Mouse (Mus musculus): ENCODE data around the gene Cdv3. TPM values are rescaled to one million over a fixed set of nuclear protein-coding genes. Genes with fewer than 3 reads are reported as not detected.

The Cdv3 gene
- 90.7 and 97.1 TPM in 2 replicates for polyA plus RNA-seq (2015; fragmentation: Nextera tagmentation; extraction: Ambion mirVana)

- ATAC-seq: peak; percentile 98
- peak within 1 kb of the TSS; percentile 97 for H3K27ac ChIP-seq
- no peaks in the 10 kb centered on the region for H3K27me3 ChIP-seq (replicated peaks)
- peak within 1 kb of the TSS; percentile 93 for H3K4me3 ChIP-seq (replicated peaks)
- H3K4me2 ChIP-seq (replicated peaks): peak within 1 kb of the TSS; percentile 67
- WGBS: 1% methylated on average over 88 of the region's 95 CpGs
- peak within 1 kb of the TSS; percentile 98 for H3K9ac ChIP-seq
- 0 out of 2 replicates have a peak, but pooled peaks cover 2% of the 10 kb centered on the region for H3K36me3 ChIP-seq
- peaks cover 15% of the 10 kb centered on the region for H3K4me1 ChIP-seq (replicated peaks)
- H3K9me3 ChIP-seq: no peaks in the 10 kb centered on the region
Observed at GRCm38 (mm10) chr9:103365290-103366247, at the start of gene Cdv3. TSS of gene Cdv3 (minus strand) at chr9:103365840.

- H3K4me1 ChIP-seq (replicated peaks): 0 out of 2 replicates have a peak, but pooled peaks cover 5% of the 10 kb centered on the region
- ATAC-seq: no peak
- H3K4me3 ChIP-seq (replicated peaks): no peak overlapping the region
- no peak overlapping the region for H3K9ac ChIP-seq
- no peaks in the 10 kb centered on the region for H3K36me3 ChIP-seq
- 33% methylated on average over 9 of the region's 9 CpGs for WGBS
- no peak overlapping the region for H3K27ac ChIP-seq
- H3K9me3 ChIP-seq: no peaks in the 10 kb centered on the region
- no peaks in the 10 kb centered on the region for H3K27me3 ChIP-seq (replicated peaks)
- H3K4me2 ChIP-seq (replicated peaks): no peak overlapping the region
Observed at GRCm38 (mm10) chr9:103413457-103413856, 47.8 kb upstream of the Cdv3 start.

DNA sequence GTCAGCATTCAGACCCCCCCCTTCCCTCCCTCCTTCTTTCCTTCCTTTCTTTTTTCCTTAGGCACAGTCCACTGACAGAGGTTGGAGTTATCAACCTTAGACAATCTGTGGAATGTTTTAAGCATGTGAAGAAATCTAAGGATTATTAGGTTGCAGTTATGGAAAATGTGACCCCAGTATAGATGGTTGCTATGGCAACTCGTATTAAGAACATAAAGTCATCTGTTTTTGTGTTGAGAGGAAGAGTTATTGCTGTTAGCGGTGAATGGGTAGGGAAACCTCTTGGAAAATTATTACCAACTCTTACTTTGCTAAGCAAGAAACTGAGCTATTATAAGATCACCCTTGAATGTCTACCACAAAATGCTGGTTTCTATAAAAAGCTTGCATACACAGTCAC, 43.5 kb upstream of the Cdv3 start:
- WGBS: 80% methylated on average over 2 of the region's 2 CpGs
- Histone ChIP-seq H3K9me3 (no peaks in the 10 kb centered on the region), H3K4me2 (replicated peaks) (no peak overlapping the region), H3K27ac (no peak overlapping the region), H3K27me3 (replicated peaks) (no peaks in the 10 kb centered on the region), H3K4me1 (replicated peaks) (0 out of 2 replicates have a peak, but pooled peaks cover 5% of the 10 kb centered on the region), H3K36me3 (no peaks in the 10 kb centered on the region), H3K4me3 (replicated peaks) (no peak overlapping the region), H3K9ac (no peak overlapping the region)
- no peak for ATAC-seq

DNA sequence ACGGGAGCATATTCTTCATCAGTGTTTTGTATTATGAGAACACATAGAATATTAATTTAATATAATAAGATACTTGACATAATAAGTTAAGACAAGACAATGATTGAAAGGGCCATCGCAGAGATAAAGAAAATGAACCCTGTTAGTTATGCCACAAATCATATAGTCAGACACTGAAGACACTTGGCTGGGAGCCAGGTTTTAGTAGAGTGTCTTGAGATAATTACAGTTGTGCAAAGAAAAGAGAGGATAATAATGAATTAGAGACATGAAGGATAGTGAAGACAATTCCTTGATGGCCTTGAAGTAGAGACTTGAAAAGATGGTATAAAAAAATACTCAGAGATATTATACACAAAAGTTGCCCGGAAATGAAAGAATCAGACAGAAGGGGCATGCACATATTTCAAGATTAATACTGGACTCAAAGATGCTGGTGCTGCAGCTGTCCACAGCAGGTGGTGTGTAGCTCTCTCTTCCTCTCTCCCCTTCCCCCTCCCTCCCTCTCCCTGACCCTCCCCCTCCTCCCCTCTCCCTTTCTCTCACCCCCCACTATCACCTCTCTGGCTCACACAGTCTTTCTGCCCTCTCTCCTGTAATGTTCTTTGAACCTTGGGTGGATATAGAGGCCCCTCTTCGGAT, 42.6 kb upstream of the Cdv3 start:
- no peak overlapping the region for H3K9ac ChIP-seq

DNA sequence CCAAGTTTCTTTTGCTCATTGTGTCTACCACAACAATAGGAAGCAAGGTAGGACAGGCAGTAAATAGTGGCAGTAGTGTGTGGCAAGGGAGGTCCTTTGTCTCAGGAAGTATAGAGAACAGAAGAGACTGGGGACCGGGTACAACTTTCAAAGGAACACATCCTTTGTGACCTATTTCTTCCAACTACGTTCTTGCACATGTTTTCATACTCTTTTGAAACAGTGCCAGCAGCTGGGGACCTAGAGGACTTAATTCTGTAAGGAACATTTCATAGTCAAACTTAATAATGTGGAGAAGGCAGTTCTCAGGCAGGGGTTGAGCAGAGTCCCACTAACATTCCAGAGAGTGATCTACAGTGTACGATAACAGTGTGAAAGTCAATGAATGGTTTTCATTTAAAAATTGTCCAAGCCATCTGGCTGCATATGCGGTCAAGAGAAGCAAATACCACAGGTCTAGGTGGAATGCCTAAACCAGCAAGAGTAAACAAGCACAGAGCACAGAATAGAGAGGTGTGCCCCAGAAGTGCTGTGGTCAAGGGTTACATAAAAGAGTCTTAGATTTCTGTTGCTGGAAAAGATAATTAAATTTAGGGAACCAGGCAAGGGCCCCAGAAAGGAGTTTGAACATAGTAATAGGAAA, 37.8 kb upstream of the Cdv3 start:
- Histone ChIP-seq H3K36me3 (no peaks in the 10 kb centered on the region), H3K9ac (no peak overlapping the region), H3K9me3 (no peaks in the 10 kb centered on the region), H3K4me3 (replicated peaks) (no peak overlapping the region), H3K27ac (no peak overlapping the region), H3K4me1 (replicated peaks) (no peaks in the 10 kb centered on the region), H3K27me3 (replicated peaks) (no peaks in the 10 kb centered on the region), H3K4me2 (replicated peaks) (no peak overlapping the region)
- 58% methylated on average over 4 of the region's 4 CpGs for WGBS
- no peak for ATAC-seq

More for the DNA sequence above, 42.6 kb upstream of the Cdv3 start:
- H3K27ac ChIP-seq: no peak overlapping the region
- H3K36me3 ChIP-seq: no peaks in the 10 kb centered on the region
- no peak overlapping the region for H3K4me2 ChIP-seq (replicated peaks)
- H3K4me1 ChIP-seq (replicated peaks): 0 out of 2 replicates have a peak, but pooled peaks cover 5% of the 10 kb centered on the region
- H3K4me3 ChIP-seq (replicated peaks): no peak overlapping the region
- WGBS: 53% methylated on average over 4 of the region's 4 CpGs
- no peaks in the 10 kb centered on the region for H3K9me3 ChIP-seq
- H3K27me3 ChIP-seq (replicated peaks): no peaks in the 10 kb centered on the region
- peak; percentile 12; the same call in 1 of the 2 replicates for ATAC-seq

DNA sequence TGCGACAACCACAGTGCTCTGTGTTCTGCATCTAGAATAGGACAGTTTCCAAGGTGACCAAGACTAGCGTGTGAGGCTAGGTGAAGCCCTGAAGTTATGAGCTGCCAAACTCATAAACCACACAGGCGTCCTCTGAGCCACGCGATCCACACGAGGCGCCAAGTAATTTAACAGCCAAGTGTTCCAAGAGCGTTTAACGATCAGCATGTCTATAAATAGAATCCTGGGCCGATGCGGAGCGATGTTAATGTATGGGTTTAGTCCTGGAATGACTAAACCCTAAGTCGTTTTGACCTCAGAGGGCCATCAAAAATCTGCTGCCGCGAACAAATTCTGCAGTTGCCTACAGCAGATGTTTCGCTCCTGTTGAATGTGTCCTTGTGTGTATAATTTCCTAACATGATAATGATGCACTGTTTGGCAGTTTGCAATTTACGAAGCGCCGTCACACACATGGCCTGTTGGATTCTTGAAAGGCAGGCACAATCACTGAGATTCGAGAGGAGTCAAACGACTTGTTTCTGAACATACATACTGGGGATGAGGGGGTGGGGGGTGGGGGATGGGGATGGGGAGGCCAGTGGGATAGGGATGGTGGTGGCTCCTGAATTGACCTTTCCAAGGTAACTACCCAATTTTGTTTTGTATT, 33.0 kb upstream of the Cdv3 start:
- Histone ChIP-seq H3K27me3 (replicated peaks) (no peaks in the 10 kb centered on the region), H3K4me1 (replicated peaks) (no peaks in the 10 kb centered on the region), H3K27ac (no peak overlapping the region), H3K9me3 (no peaks in the 10 kb centered on the region), H3K36me3 (no peaks in the 10 kb centered on the region), H3K4me2 (replicated peaks) (0 out of 2 replicates have a peak overlapping the region, but pooled peaks have one; percentile 12), H3K4me3 (replicated peaks) (no peak overlapping the region), H3K9ac (no peak overlapping the region)
- 42% methylated on average over 21 of the region's 21 CpGs for WGBS
- no peak for ATAC-seq

GRCm38 (mm10) chr9:103393256-103393655, 27.6 kb upstream of the Cdv3 start:
- Histone ChIP-seq H3K4me3 (replicated peaks) (no peak overlapping the region), H3K27ac (no peak overlapping the region), H3K9me3 (no peaks in the 10 kb centered on the region), H3K4me1 (replicated peaks) (no peaks in the 10 kb centered on the region), H3K9ac (no peak overlapping the region), H3K27me3 (replicated peaks) (no peaks in the 10 kb centered on the region), H3K36me3 (no peaks in the 10 kb centered on the region), H3K4me2 (replicated peaks) (no peak overlapping the region)
- WGBS: 87% methylated on average over 11 of the region's 11 CpGs
- no peak for ATAC-seq

- WGBS: 57% methylated on average over 6 of the region's 6 CpGs
- Histone ChIP-seq H3K36me3 (no peaks in the 10 kb centered on the region), H3K4me2 (replicated peaks) (no peak overlapping the region), H3K9ac (no peak overlapping the region), H3K27me3 (replicated peaks) (no peaks in the 10 kb centered on the region), H3K4me3 (replicated peaks) (no peak overlapping the region), H3K4me1 (replicated peaks) (no peaks in the 10 kb centered on the region), H3K27ac (no peak overlapping the region), H3K9me3 (no peaks in the 10 kb centered on the region)
- no peak for ATAC-seq
Observed at GRCm38 (mm10) chr9:103391796-103392372, 26.2 kb upstream of the Cdv3 start.

DNA sequence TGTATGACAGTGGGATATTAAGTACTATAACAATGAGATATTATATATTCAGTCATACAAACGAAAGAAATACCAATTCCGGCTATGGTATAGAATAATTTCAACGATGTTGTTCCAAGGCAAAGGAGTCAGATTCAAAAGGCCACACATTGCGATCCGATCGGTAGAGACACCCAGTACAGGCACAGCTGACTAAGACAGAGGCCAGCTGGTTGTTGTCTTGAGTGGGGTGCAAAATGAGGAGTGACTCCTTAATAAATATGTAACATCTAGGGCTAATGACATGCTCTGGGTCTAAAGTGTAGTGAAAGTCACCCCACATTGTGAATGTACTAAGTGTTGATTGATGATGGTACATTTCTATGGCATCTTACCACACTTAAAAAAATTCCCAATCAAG, 23.6 kb upstream of the Cdv3 start:
- Histone ChIP-seq H3K4me1 (replicated peaks) (0 out of 2 replicates have a peak, but pooled peaks cover 3% of the 10 kb centered on the region), H3K27me3 (replicated peaks) (no peaks in the 10 kb centered on the region), H3K4me2 (replicated peaks) (no peak overlapping the region), H3K36me3 (no peaks in the 10 kb centered on the region), H3K9ac (no peak overlapping the region), H3K9me3 (no peaks in the 10 kb centered on the region), H3K4me3 (replicated peaks) (no peak overlapping the region), H3K27ac (no peak overlapping the region)
- ATAC-seq: no peak
- 80% methylated on average over 6 of the region's 6 CpGs for WGBS

DNA sequence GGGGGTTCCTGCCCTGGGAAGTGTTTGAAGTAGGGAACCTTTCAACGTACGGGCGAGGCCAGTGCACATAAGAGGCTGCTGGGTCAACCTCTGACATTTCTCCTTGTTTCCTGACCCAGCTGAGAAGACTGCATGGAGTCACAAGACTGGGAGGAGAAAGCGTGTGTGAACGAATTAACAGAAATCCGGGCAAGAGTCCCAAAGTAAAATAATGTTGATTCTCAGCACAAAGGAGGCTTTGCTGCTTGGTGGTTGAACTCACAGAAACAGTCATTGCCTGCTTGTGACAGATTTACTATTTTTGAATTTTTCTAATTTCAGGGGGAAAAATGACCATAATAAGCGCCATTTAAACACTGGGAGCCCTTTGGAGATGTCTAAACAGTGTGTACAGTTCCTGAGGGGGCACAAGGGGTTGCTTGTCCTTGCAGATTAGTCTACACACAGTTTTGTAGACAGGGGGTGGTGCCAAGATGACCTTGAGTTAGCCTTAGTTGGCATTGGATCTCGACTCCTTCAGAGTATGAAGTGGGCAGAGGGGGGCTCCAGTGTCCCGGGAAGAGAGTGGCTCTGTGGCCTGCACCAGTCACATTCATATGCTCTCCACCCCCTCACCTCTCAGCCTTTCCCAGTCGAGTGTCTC, 21.5 kb upstream of the Cdv3 start:
- H3K27me3 ChIP-seq (replicated peaks): no peaks in the 10 kb centered on the region
- H3K27ac ChIP-seq: no peak overlapping the region
- 0 out of 2 replicates have a peak, but pooled peaks cover 3% of the 10 kb centered on the region for H3K4me1 ChIP-seq (replicated peaks)
- no peak overlapping the region for H3K4me3 ChIP-seq (replicated peaks)
- WGBS: 53% methylated on average over 10 of the region's 10 CpGs
- H3K36me3 ChIP-seq: no peaks in the 10 kb centered on the region
- no peak overlapping the region for H3K9ac ChIP-seq
- H3K4me2 ChIP-seq (replicated peaks): no peak overlapping the region
- no peaks in the 10 kb centered on the region for H3K9me3 ChIP-seq
- ATAC-seq: no peak

GRCm38 (mm10) chr9:103386573-103386972, 20.9 kb upstream of the Cdv3 start:
- H3K27ac ChIP-seq: no peak overlapping the region
- no peak overlapping the region for H3K4me3 ChIP-seq (replicated peaks)
- H3K9me3 ChIP-seq: no peaks in the 10 kb centered on the region
- 47% methylated on average over 5 of the region's 5 CpGs for WGBS
- ATAC-seq: no peak
- H3K4me1 ChIP-seq (replicated peaks): 0 out of 2 replicates have a peak, but pooled peaks cover 3% of the 10 kb centered on the region
- H3K36me3 ChIP-seq: no peaks in the 10 kb centered on the region
- no peaks in the 10 kb centered on the region for H3K27me3 ChIP-seq (replicated peaks)
- H3K4me2 ChIP-seq (replicated peaks): no peak overlapping the region
- no peak overlapping the region for H3K9ac ChIP-seq
